Mouse (Mus musculus) forebrain, embryonic 13.5 days (tissue): ENCODE measurements around the gene Mmd2. TPM values are rescaled to one million over a fixed set of nuclear protein-coding genes. Genes with fewer than 3 reads are reported as not detected.

ENCODE experiments used
- ATAC-seq: fragments of 200-750 bp; cut with Nextera tagmentation; 2 replicates; pipeline ENCODE4 v1.8.0; 2017
- H3K27ac ChIP-seq: fragments of 300-500 bp; sonication (generic); 2 replicates; pipeline ENCODE4 v1.5.1; 2015; ENCODE audit warnings: inconsistent platforms, mild to moderate bottlenecking, moderate library complexity
- H3K27me3 ChIP-seq: fragments of 300-500 bp; sonication (generic); 2 replicates; pipeline ENCODE4 v1.6.1; 2015; ENCODE audit warnings: mild to moderate bottlenecking, inconsistent platforms
- H3K36me3 ChIP-seq: fragments of 300-500 bp; sonication (generic); 2 replicates; pipeline ENCODE4 v1.6.1; 2015; ENCODE audit warnings: mild to moderate bottlenecking, inconsistent platforms; ENCODE audit not compliant: poor library complexity, severe bottlenecking
- H3K4me1 ChIP-seq: fragments of 300-500 bp; sonication (generic); 2 replicates; pipeline ENCODE4 v1.6.1; 2015; ENCODE audit warnings: inconsistent platforms
- H3K4me2 ChIP-seq: fragments of 300-500 bp; sonication (generic); 2 replicates; pipeline ENCODE4 v1.6.1; 2015; ENCODE audit warnings: inconsistent platforms, mild to moderate bottlenecking, moderate library complexity
- H3K4me3 ChIP-seq: fragments of 300-500 bp; sonication (generic); 2 replicates; pipeline ENCODE4 v1.5.1; 2015; ENCODE audit warnings: mild to moderate bottlenecking, inconsistent platforms
- H3K9ac ChIP-seq: fragments of 300-500 bp; sonication (generic); 2 replicates; pipeline ENCODE4 v1.6.1; 2015; ENCODE audit warnings: mild to moderate bottlenecking, inconsistent platforms
- H3K9me3 ChIP-seq: fragments of 300-500 bp; sonication (generic); replicated peaks from 2 replicates; pipeline ENCODE4 v1.6.1; 2016; ENCODE audit warnings: inconsistent platforms
- WGBS: fragments of 180-500 bp; shearing (Covaris S2); methylation state at CpG from one replicate; pipeline ENCODE4 v1.1.7; 2015; 5-methylcytosine and 5-hydroxymethylcytosine counted together
- polyA plus RNA-seq: library from polyadenylated mRNA; unstranded; fragments of >200 nt; fragmentation: Nextera tagmentation; extraction: Ambion mirVana; gene quantifications from 2 replicates; pipeline ENCODE4 v1.2.1, GENCODE M21; 2015

The Mmd2 gene
- polyA plus RNA-seq, 1 experiment from 2014 or later = 42.7 TPM

- H3K4me3 ChIP-seq = no peak overlapping the region
- H3K4me1 ChIP-seq = peaks cover 43% of the 10 kb centered on the region
- H3K27ac ChIP-seq = no peak overlapping the region
- H3K9me3 ChIP-seq = no peaks in the 10 kb centered on the region
- no peak overlapping the region for H3K9ac ChIP-seq
- H3K36me3 ChIP-seq = no peaks in the 10 kb centered on the region
- 82% methylated on average over 7 of the region's 7 CpGs for WGBS
- H3K4me2 ChIP-seq = no peak overlapping the region
- H3K27me3 ChIP-seq = no peaks in the 10 kb centered on the region
- ATAC-seq = no peak
These were observed 4.2 kb downstream of the Mmd2 start for GRCm38 (mm10) chr5:142604379-142604778.

- Histone ChIP-seq H3K36me3 (no peaks in the 10 kb centered on the region), H3K4me3 (no peak overlapping the region), H3K9me3 (no peaks in the 10 kb centered on the region), H3K27me3 (no peaks in the 10 kb centered on the region), H3K4me1 (peaks cover 20% of the 10 kb centered on the region; the same call in 1 of the 2 replicates), H3K9ac (no peak overlapping the region), H3K4me2 (no peak overlapping the region), H3K27ac (no peak overlapping the region)
- 84% methylated on average over 6 of the region's 6 CpGs for WGBS
- ATAC-seq = no peak
These were observed 10.8 kb downstream of the Mmd2 start for GRCm38 (mm10) chr5:142597648-142598390.

GRCm38 (mm10) chr5:142596723-142597122 lies 11.9 kb downstream of the Mmd2 start:
- Histone ChIP-seq H3K4me1 (0 out of 2 replicates have a peak, but pooled peaks cover 14% of the 10 kb centered on the region), H3K27me3 (no peaks in the 10 kb centered on the region), H3K9ac (no peak overlapping the region), H3K27ac (peak overlapping the region; percentile 40; the same call in 1 of the 2 replicates), H3K36me3 (no peaks in the 10 kb centered on the region), H3K4me2 (no peak overlapping the region), H3K4me3 (no peak overlapping the region), H3K9me3 (no peaks in the 10 kb centered on the region)
- WGBS = 86% methylated on average over 6 of the region's 6 CpGs
- ATAC-seq = no peak

GRCm38 (mm10) chr5:142595698-142596097 lies 12.9 kb downstream of the Mmd2 start:
- 63% methylated on average over 3 of the region's 3 CpGs for WGBS
- Histone ChIP-seq H3K9ac (no peak overlapping the region), H3K4me2 (no peak overlapping the region), H3K4me1 (peaks cover 19% of the 10 kb centered on the region), H3K36me3 (no peaks in the 10 kb centered on the region), H3K27me3 (no peaks in the 10 kb centered on the region), H3K27ac (peak overlapping the region; percentile 80), H3K9me3 (no peaks in the 10 kb centered on the region), H3K4me3 (no peak overlapping the region)
- peak; percentile 74; the same call in 1 of the 2 replicates for ATAC-seq

- Histone ChIP-seq H3K4me3 (no peak overlapping the region), H3K4me1 (peaks cover 51% of the 10 kb centered on the region), H3K4me2 (no peak overlapping the region), H3K9ac (no peak overlapping the region), H3K36me3 (peaks cover 7% of the 10 kb centered on the region), H3K27ac (peak overlapping the region; percentile 92), H3K9me3 (no peaks in the 10 kb centered on the region), H3K27me3 (no peaks in the 10 kb centered on the region)
- ATAC-seq = peak; percentile 20; the same call in 1 of the 2 replicates
- WGBS = 32% methylated on average over 6 of the region's 6 CpGs
These were observed 17.5 kb downstream of the Mmd2 start for GRCm38 (mm10) chr5:142590953-142591616.

- H3K36me3 ChIP-seq = peaks cover 19% of the 10 kb centered on the region
- no peak overlapping the region for H3K9ac ChIP-seq
- peak overlapping the region; percentile 88 for H3K27ac ChIP-seq
- ATAC-seq = peak; percentile 94
- H3K9me3 ChIP-seq = 0 out of 2 replicates have a peak, but pooled peaks cover 3% of the 10 kb centered on the region
- no peaks in the 10 kb centered on the region for H3K27me3 ChIP-seq
- 9% methylated on average over 14 of the region's 14 CpGs for WGBS
- no peak overlapping the region for H3K4me3 ChIP-seq
- H3K4me2 ChIP-seq = peak overlapping the region; percentile 33
- peaks cover 45% of the 10 kb centered on the region for H3K4me1 ChIP-seq
These were observed 24.9 kb downstream of the Mmd2 start for GRCm38 (mm10) chr5:142583616-142584126.

GRCm38 (mm10) chr5:142581517-142581916 lies 27.1 kb downstream of the Mmd2 start:
- Histone ChIP-seq H3K27ac (no peak overlapping the region), H3K4me1 (peaks cover 32% of the 10 kb centered on the region), H3K27me3 (no peaks in the 10 kb centered on the region), H3K4me2 (no peak overlapping the region), H3K36me3 (peaks cover 22% of the 10 kb centered on the region), H3K9ac (no peak overlapping the region), H3K4me3 (no peak overlapping the region), H3K9me3 (0 out of 2 replicates have a peak, but pooled peaks cover 3% of the 10 kb centered on the region)
- ATAC-seq = peak; percentile 61
- WGBS = 23% methylated on average over 5 of the region's 5 CpGs

- ATAC-seq = no peak
- no peak overlapping the region for H3K4me2 ChIP-seq
- H3K27ac ChIP-seq = no peak overlapping the region
- no peaks in the 10 kb centered on the region for H3K9me3 ChIP-seq
- no peak overlapping the region for H3K9ac ChIP-seq
- WGBS = 91% methylated on average over 10 of the region's 10 CpGs
- peaks cover 19% of the 10 kb centered on the region for H3K36me3 ChIP-seq
- H3K4me1 ChIP-seq = peaks cover 16% of the 10 kb centered on the region
- H3K4me3 ChIP-seq = no peak overlapping the region
- H3K27me3 ChIP-seq = no peaks in the 10 kb centered on the region
These were observed 30.4 kb downstream of the Mmd2 start for GRCm38 (mm10) chr5:142578192-142578591.

GRCm38 (mm10) chr5:142576832-142577231 lies 31.8 kb downstream of the Mmd2 start:
- H3K27me3 ChIP-seq = no peaks in the 10 kb centered on the region
- H3K4me1 ChIP-seq = peaks cover 9% of the 10 kb centered on the region
- H3K4me3 ChIP-seq = no peak overlapping the region
- peaks cover 27% of the 10 kb centered on the region for H3K36me3 ChIP-seq
- 83% methylated on average over 7 of the region's 7 CpGs for WGBS
- no peak overlapping the region for H3K9ac ChIP-seq
- ATAC-seq = no peak
- no peaks in the 10 kb centered on the region for H3K9me3 ChIP-seq
- H3K27ac ChIP-seq = no peak overlapping the region
- H3K4me2 ChIP-seq = no peak overlapping the region

- Histone ChIP-seq H3K27ac (peak overlapping the region; percentile 78), H3K9me3 (no peaks in the 10 kb centered on the region), H3K9ac (no peak overlapping the region), H3K4me1 (peaks cover 9% of the 10 kb centered on the region), H3K4me3 (no peak overlapping the region), H3K4me2 (no peak overlapping the region), H3K36me3 (peaks cover 32% of the 10 kb centered on the region), H3K27me3 (no peaks in the 10 kb centered on the region)
- peak; percentile 71; the same call in 1 of the 2 replicates for ATAC-seq
- WGBS = 77% methylated on average over 8 of the region's 8 CpGs
These were observed 34.1 kb downstream of the Mmd2 start for GRCm38 (mm10) chr5:142574323-142575057.

- Histone ChIP-seq H3K4me2 (no peak overlapping the region), H3K9me3 (0 out of 2 replicates have a peak, but pooled peaks cover 9% of the 10 kb centered on the region), H3K27me3 (no peaks in the 10 kb centered on the region), H3K36me3 (peaks cover 68% of the 10 kb centered on the region), H3K4me3 (no peak overlapping the region), H3K9ac (no peak overlapping the region), H3K27ac (no peak overlapping the region), H3K4me1 (no peaks in the 10 kb centered on the region)
- ATAC-seq = no peak
- WGBS = 92% methylated on average over 1 of the region's 1 CpGs
These were observed 44.0 kb downstream of the Mmd2 start for GRCm38 (mm10) chr5:142564606-142565005.

- Histone ChIP-seq H3K36me3 (peaks cover 25% of the 10 kb centered on the region), H3K4me1 (no peaks in the 10 kb centered on the region), H3K4me3 (no peak overlapping the region), H3K9me3 (no peaks in the 10 kb centered on the region), H3K9ac (no peak overlapping the region), H3K4me2 (no peak overlapping the region), H3K27ac (no peak overlapping the region), H3K27me3 (no peaks in the 10 kb centered on the region)
- no peak for ATAC-seq
- WGBS = 55% methylated on average over 7 of the region's 7 CpGs
These were observed 48.3 kb downstream of the Mmd2 start for GRCm38 (mm10) chr5:142560261-142560660.
